Mouse (Mus musculus): ENCODE measurements around the gene Gm37419. TPM values are rescaled to one million over a fixed set of nuclear protein-coding genes. Genes with fewer than 3 reads are reported as not detected.

Gene Gm37419
- not detected for polyA plus RNA-seq (2015; fragmentation: Illumina TruSeq; extraction: RNeasy Lipid Tissue Mini Kit (QIAGEN cat#74804); ENCODE audit: insufficient read depth, low replicate concordance)

DNA sequence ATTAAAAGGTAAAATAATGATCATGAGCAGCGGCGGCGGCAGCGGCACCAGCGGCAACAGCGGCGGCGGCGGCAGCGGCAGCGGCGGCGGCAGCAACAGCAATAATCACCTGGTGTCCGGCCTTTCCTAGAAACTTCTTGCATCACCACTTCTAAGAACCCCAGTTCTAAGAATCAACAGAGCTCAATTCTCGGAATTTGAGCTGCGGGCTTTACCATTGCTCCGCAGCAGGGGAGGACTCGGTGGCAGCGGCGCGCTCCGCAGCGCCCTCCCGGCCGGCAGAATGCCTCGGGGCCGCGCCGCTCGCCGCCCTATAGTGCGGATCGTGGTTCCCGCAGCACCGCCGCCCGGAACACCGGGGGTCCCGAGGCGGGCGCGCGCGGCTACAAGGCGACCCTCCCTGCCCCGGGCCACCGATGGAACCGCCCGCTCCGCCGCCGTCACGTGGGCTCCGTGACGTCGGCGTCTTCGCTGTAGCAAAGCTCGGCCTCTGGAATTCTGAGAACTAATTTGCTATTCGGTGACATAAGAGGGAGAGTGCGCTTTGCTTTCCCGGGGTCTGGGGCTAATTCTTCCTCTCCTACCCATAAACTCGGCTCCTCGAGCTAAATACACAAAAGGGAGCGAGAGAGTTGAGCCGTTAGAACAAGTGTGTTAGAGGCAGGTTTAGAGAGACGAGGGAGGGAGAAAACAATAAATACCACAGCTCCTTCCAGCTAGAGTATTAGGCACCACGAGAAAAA, at the start of gene Gm37419, which contains the start of gene Bcl6:
Gene Gm37419, plus strand, starts transcription at position 17 of the 743 bp plus-strand sequence.
Gene Bcl6, minus strand, starts transcription at position 387 of the 743 bp plus-strand sequence.

Other genes with a start within 250 kb of the Gm37419 start
- not detected for gene Sst, start 97.5 kb upstream of the Gm37419 start, polyA plus RNA-seq (2015; fragmentation: Illumina TruSeq; extraction: RNeasy Lipid Tissue Mini Kit (QIAGEN cat#74804); ENCODE audit: insufficient read depth, low replicate concordance)
- gene Rtp2, start 56.1 kb upstream of the Gm37419 start, polyA plus RNA-seq (2015; fragmentation: Illumina TruSeq; extraction: RNeasy Lipid Tissue Mini Kit (QIAGEN cat#74804); ENCODE audit: insufficient read depth, low replicate concordance) = not detected
- gene Bcl6, start 370 bp downstream of the Gm37419 start, polyA plus RNA-seq (2015; fragmentation: Illumina TruSeq; extraction: RNeasy Lipid Tissue Mini Kit (QIAGEN cat#74804); ENCODE audit: insufficient read depth, low replicate concordance) = 31.1 TPM